Mouse (Mus musculus) heart, embryonic 11.5 days (tissue): ENCODE results near the gene Timeless. TPM values are rescaled to one million over a fixed set of nuclear protein-coding genes. Genes with fewer than 3 reads are reported as not detected.
A peak's percentile ranks its signal among the peaks of the same experiment; 100 is the strongest.

Experiments used
- ATAC-seq: fragments of 200-750 bp; cut with Nextera tagmentation; replicated peaks from 2 replicates; pipeline ENCODE4 v1.8.0; 2017; ENCODE audit warnings: moderate library complexity; ENCODE audit not compliant: insufficient number of reproducible peaks, low FRiP score, low TSS enrichment
- H3K27ac ChIP-seq: fragments of 300-500 bp; sonication (generic); 2 replicates; pipeline ENCODE4 v1.5.1; 2014; ENCODE audit warnings: mild to moderate bottlenecking, low read depth, low read length
- H3K27me3 ChIP-seq: fragments of 300-500 bp; sonication (generic); 2 replicates; pipeline ENCODE4 v1.6.1; 2014; ENCODE audit warnings: mild to moderate bottlenecking, low read length, mixed read lengths; ENCODE audit not compliant: control insufficient read depth, insufficient read depth
- H3K36me3 ChIP-seq: fragments of 300-500 bp; sonication (generic); 2 replicates; pipeline ENCODE4 v1.6.1; 2014; ENCODE audit warnings: mild to moderate bottlenecking, low read length, moderate library complexity, mixed read lengths; ENCODE audit not compliant: control insufficient read depth, insufficient read depth
- H3K4me1 ChIP-seq: fragments of 300-500 bp; sonication (generic); 2 replicates; pipeline ENCODE4 v1.6.1; 2014; ENCODE audit warnings: low read length; ENCODE audit not compliant: control insufficient read depth, insufficient read depth
- H3K4me2 ChIP-seq: fragments of 300-500 bp; sonication (generic); 2 replicates; pipeline ENCODE4 v1.6.1; 2014; ENCODE audit warnings: mild to moderate bottlenecking, moderate library complexity
- H3K4me3 ChIP-seq: fragments of 300-500 bp; sonication (generic); 2 replicates; pipeline ENCODE4 v1.5.1; 2014; ENCODE audit warnings: low read depth, low read length
- H3K9ac ChIP-seq: fragments of 300-500 bp; sonication (generic); 2 replicates; pipeline ENCODE4 v1.6.1; 2014; ENCODE audit warnings: mild to moderate bottlenecking, low read depth, low read length, moderate library complexity
- H3K9me3 ChIP-seq: fragments of 300-500 bp; sonication (generic); replicated peaks from 2 replicates; pipeline ENCODE4 v1.6.1; 2016; ENCODE audit warnings: low read length; ENCODE audit not compliant: control insufficient read depth
- WGBS: fragments of 180-500 bp; shearing (Covaris S2); extraction: QIAGEN DNeasy Blood & Tissue Kit; methylation state at CpG from one replicate; pipeline ENCODE4 v1.1.7; 2014; ENCODE audit not compliant: insufficient replicate concordance; 5-methylcytosine and 5-hydroxymethylcytosine counted together
- polyA plus RNA-seq: library from polyadenylated mRNA; unstranded; fragments of >200 nt; fragmentation: Nextera tagmentation; extraction: Ambion mirVana; gene quantifications from 2 replicates; pipeline ENCODE4 v1.2.1, GENCODE M21; 2014

The Timeless gene
- polyA plus RNA-seq, 1 experiment from 2014 or later: 34.2 TPM

DNA sequence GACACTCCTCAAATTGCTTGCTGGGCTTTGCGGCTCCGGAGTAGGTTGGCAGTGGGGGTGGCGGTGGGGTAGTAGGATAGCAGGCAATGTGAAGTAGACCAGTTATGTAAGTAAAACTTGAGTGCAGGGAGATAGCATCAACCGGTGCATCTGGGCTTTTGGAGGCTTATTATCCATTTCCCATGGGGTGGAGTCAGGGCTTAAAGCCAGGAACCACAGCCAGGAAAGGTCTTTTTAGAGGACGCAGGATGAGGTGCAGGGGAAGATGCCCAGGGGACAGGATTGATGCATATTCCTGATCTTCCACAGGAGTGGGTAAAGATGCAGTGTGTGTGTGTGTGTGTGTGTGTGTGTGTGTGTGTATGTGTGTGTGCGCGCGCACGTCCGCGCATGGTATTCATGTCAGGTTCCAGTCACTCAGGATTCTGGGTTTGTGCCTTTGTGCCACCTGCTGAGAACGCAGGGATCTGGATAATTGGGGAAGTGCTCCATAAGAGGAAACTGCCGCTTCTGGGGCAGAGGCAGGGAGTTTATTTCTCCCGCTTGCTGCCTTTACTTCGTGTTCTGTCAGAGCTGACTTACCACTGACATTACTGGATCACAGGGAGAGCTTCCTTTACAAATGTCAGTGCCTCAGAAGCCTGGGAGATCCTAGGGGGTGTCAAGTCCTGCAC is 6.1 kb downstream of the Timeless start:
- H3K4me2 ChIP-seq: no peak overlapping the region
- no peaks in the 10 kb centered on the region for H3K9me3 ChIP-seq
- no peak overlapping the region for H3K4me3 ChIP-seq
- no peak overlapping the region for H3K9ac ChIP-seq
- peaks cover 10% of the 10 kb centered on the region for H3K36me3 ChIP-seq
- no peak for ATAC-seq
- H3K4me1 ChIP-seq: peaks cover 3% of the 10 kb centered on the region; the same call in 1 of the 2 replicates
- 79% methylated on average over 15 of the region's 15 CpGs for WGBS
- no peaks in the 10 kb centered on the region for H3K27me3 ChIP-seq
- no peak overlapping the region for H3K27ac ChIP-seq

DNA sequence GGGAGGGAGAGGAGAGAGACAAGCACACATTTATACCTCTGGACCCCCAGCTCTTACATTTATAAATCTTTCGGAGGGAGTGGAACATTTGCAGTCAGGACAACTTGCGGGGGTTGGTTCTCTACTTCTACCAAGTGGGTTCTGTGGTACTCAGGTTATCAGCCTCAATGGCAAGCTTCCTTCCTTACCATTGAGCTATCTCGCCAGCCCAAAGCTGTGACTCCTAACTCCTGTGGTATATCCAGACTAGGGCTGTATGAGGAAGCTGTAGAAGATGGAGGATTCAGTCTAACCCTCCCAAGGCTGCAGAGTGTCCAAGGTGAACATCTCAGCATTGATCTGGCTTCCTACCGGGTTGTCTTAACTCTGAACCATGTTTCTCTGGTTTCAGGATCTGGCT is 7.3 kb downstream of the Timeless start:
- Histone ChIP-seq H3K27ac (no peak overlapping the region), H3K9me3 (no peaks in the 10 kb centered on the region), H3K4me1 (no peaks in the 10 kb centered on the region), H3K27me3 (no peaks in the 10 kb centered on the region), H3K4me2 (no peak overlapping the region), H3K9ac (no peak overlapping the region), H3K4me3 (no peak overlapping the region), H3K36me3 (peaks cover 20% of the 10 kb centered on the region)
- WGBS: 82% methylated on average over 4 of the region's 4 CpGs
- ATAC-seq: no peak

DNA sequence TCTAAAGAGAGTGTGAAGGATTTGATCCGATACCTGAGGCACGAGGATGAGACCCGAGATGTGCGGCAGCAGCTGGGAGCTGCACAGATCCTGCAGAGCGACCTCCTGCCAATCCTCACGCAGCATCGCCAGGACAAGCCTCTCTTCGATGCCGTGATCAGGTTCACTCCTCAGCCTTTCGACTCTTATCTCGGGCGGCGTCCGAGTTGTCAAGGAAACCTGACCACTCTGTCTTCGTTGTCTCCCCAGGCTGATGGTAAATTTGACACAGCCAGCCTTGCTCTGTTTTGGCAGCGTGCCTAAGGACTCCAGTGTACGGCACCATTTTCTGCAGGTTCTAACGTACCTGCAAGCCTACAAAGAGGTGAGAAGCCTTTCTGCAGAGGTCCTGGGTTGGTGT is 8.3 kb downstream of the Timeless start:
- Histone ChIP-seq H3K9ac (no peak overlapping the region), H3K4me2 (no peak overlapping the region), H3K27ac (no peak overlapping the region), H3K27me3 (no peaks in the 10 kb centered on the region), H3K4me1 (no peaks in the 10 kb centered on the region), H3K4me3 (no peak overlapping the region), H3K9me3 (no peaks in the 10 kb centered on the region), H3K36me3 (peaks cover 29% of the 10 kb centered on the region)
- WGBS: 63% methylated on average over 18 of the region's 18 CpGs
- no peak for ATAC-seq

DNA sequence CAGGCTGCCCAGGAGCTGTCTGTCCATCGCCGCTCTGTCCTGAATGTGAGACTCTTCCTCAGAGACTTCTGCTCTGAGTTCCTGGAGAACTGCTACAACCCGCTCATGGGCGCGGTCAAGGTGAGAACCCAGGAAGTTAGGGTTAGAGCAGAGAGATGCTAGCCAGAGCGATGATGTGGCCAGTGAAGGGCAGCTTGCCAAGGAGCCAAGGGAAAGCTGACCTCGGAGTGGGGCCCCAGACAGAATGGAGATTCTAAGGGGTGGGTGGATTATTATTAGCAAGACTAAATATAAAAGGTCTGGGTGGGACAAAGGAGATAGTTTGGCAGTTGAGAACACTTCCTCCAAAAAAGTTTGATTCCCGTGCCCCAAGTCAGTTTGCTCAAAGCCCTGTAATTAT is 11.4 kb downstream of the Timeless start:
- H3K27me3 ChIP-seq: no peaks in the 10 kb centered on the region
- WGBS: 94% methylated on average over 8 of the region's 8 CpGs
- H3K4me2 ChIP-seq: no peak overlapping the region
- H3K4me3 ChIP-seq: no peak overlapping the region
- no peaks in the 10 kb centered on the region for H3K4me1 ChIP-seq
- no peak overlapping the region for H3K27ac ChIP-seq
- H3K36me3 ChIP-seq: peaks cover 41% of the 10 kb centered on the region
- H3K9me3 ChIP-seq: no peaks in the 10 kb centered on the region
- ATAC-seq: no peak
- H3K9ac ChIP-seq: no peak overlapping the region

DNA sequence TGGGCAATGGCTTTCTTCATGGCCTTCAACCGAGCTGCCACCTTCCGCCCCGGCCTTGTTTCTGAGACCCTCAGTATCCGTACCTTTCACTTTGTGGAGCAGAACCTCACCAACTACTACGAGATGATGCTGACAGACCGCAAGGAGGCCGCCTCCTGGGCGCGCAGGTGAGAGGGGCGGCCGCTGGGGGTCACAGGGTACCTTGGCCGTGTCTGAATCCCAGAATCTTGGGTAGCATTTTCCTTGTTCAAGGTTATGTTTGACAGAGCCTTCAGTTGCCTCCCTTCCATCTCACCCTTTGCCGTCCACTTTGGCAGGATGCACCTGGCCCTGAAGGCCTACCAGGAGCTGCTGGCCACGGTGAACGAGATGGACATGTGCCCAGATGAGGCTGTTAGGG is 12.3 kb downstream of the Timeless start:
- 93% methylated on average over 15 of the region's 15 CpGs for WGBS
- no peaks in the 10 kb centered on the region for H3K4me1 ChIP-seq
- ATAC-seq: no peak

DNA sequence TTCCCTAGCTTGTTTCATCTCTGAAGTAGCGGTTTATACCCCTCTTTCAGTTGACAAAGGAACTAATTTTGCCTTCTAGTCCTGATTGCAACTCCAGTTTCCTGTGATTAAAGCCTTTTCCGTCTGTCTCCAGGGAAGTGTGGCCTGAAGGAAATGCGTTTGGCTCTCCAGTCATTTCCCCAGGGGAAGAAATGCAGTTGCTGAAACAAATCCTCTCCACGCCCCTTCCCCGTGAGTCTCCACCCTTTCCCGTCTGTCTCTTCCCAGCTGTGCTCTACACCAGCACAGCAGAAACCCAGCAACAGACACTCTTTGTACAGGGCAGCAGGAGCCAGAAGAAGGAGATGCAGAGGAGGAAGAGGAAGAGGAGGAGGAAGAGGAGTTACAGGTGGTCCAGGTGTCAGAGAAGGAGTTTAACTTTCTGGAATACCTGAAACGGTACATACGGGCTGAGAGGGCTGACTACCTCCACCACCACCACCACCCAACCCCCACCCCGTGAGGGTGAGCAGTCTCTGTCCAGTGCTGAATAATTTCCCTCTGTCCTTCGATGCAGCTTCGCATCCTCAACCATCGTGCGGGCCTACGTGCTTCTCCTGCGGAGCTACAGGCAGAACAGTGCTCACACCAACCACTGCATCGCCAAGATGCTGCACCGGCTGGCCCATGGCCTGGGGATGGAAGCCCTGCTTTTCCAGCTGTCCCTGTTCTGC is 15.3 kb downstream of the Timeless start:
- ATAC-seq: no peak
- Histone ChIP-seq H3K4me2 (peak overlapping the region; percentile 24), H3K27ac (peak overlapping the region; percentile 74), H3K4me1 (no peaks in the 10 kb centered on the region), H3K9ac (no peak overlapping the region), H3K36me3 (peaks cover 62% of the 10 kb centered on the region), H3K9me3 (no peaks in the 10 kb centered on the region), H3K4me3 (no peak overlapping the region), H3K27me3 (no peaks in the 10 kb centered on the region)
- 76% methylated on average over 17 of the region's 17 CpGs for WGBS

More for the DNA sequence above, 12.3 kb downstream of the Timeless start:
- Histone ChIP-seq H3K4me2 (no peak overlapping the region), H3K9me3 (no peaks in the 10 kb centered on the region), H3K36me3 (peaks cover 45% of the 10 kb centered on the region), H3K4me3 (no peak overlapping the region), H3K9ac (no peak overlapping the region), H3K27me3 (no peaks in the 10 kb centered on the region), H3K27ac (no peak overlapping the region)

DNA sequence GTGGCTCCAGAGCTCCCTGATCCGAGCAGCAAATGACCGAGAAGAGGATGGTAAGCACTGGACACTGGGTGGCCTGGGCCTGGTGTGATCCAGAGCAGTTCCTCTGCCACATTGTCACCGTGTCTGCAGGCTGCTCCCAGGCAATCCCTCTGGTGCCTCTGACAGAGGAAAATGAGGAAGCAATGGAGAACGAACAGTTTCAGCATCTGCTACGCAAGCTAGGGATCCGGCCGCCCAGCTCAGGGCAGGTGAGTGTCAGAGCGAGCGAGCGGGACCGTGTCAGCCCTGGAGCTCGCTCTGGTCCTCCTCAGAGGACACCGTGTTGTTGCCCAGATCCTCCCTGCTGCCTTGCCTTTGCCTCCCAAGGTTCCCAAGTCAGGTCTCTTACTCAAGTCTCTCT is 18.7 kb downstream of the Timeless start:
- Histone ChIP-seq H3K27me3 (no peaks in the 10 kb centered on the region), H3K27ac (no peak overlapping the region), H3K4me3 (no peak overlapping the region), H3K4me1 (no peaks in the 10 kb centered on the region), H3K9ac (no peak overlapping the region), H3K4me2 (no peak overlapping the region), H3K36me3 (peaks cover 41% of the 10 kb centered on the region), H3K9me3 (no peaks in the 10 kb centered on the region)
- no peak for ATAC-seq
- 92% methylated on average over 13 of the region's 13 CpGs for WGBS

DNA sequence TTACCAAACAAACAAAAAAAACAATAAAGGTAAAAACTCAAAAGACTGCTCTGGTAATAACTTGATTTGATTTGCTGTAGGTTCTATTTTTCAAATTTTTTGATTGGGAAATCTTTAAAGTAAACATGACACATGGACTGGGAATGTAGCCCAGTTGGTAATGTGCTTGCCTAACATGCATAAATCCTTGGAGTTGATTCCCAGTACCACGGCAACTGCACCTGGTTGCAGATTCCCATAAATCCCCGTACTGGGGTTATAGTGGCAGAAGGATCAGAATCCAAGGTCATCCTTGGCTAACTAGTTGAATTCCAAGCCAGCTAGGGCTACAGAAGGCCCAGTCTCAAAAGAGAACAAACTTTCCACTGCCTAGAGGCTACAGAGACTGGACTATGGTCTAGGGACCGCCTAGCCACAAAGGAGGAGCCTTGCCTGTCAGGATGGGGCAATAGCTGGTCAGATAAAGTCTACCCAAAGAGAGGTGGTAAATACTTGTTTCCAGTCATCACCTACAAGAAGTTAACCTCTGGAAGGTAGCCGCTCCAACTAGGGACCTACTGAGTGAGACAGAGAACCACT is 21.9 kb downstream of the Timeless start, which contains the start of gene Apon:
Apon (plus strand) TSS at position 420 of the 579 bp plus-strand sequence.
- H3K9me3 ChIP-seq: no peaks in the 10 kb centered on the region
- H3K4me1 ChIP-seq: no peaks in the 10 kb centered on the region
- 88% methylated on average over 4 of the region's 4 CpGs for WGBS
- H3K36me3 ChIP-seq: peaks cover 28% of the 10 kb centered on the region
- no peak within 1 kb of the TSS for H3K27ac ChIP-seq
- H3K4me3 ChIP-seq: no peak within 1 kb of the TSS
- H3K27me3 ChIP-seq: no peaks in the 10 kb centered on the region
- no peak within 1 kb of the TSS for H3K4me2 ChIP-seq
- ATAC-seq: no peak
- no peak within 1 kb of the TSS for H3K9ac ChIP-seq
